Mouse (Mus musculus) midbrain, embryonic 11.5 days (tissue): ENCODE data around the gene Nhlrc3. TPM values are rescaled to one million over a fixed set of nuclear protein-coding genes. Genes with fewer than 3 reads are reported as not detected.
A peak's percentile ranks its signal among the peaks of the same experiment; 100 is the strongest.

Experiments
- ATAC-seq: fragments of 200-750 bp; cut with Nextera tagmentation; 2 replicates; pipeline ENCODE4 v1.8.0; 2017; ENCODE audit warnings: moderate TSS enrichment, moderate library complexity; ENCODE audit not compliant: low FRiP score
- DNase-seq: peaks from one replicate; pipeline ENCODE4 v3.0.0; 2015; ENCODE audit warnings: low spot score; ENCODE audit errors: missing footprints
- H3K27ac ChIP-seq: fragments of 300-500 bp; sonication (generic); 2 replicates; pipeline ENCODE4 v1.5.1; 2014; ENCODE audit warnings: low read depth, low read length
- H3K27me3 ChIP-seq: fragments of 300-500 bp; sonication (generic); 2 replicates; pipeline ENCODE4 v1.6.1; 2014; ENCODE audit warnings: mild to moderate bottlenecking, low read length, moderate library complexity, mixed read lengths; ENCODE audit not compliant: control insufficient read depth, insufficient read depth
- H3K36me3 ChIP-seq: fragments of 300-500 bp; sonication (generic); 2 replicates; pipeline ENCODE4 v1.6.1; 2014; ENCODE audit warnings: mild to moderate bottlenecking, low read length, moderate library complexity, mixed read lengths; ENCODE audit not compliant: control insufficient read depth, insufficient read depth
- H3K4me1 ChIP-seq: fragments of 300-500 bp; sonication (generic); 2 replicates; pipeline ENCODE4 v1.6.1; 2014; ENCODE audit warnings: low read length; ENCODE audit not compliant: control insufficient read depth, insufficient read depth
- H3K4me2 ChIP-seq: fragments of 300-500 bp; sonication (generic); 2 replicates; pipeline ENCODE4 v1.6.1; 2014; ENCODE audit warnings: mild to moderate bottlenecking, moderate library complexity
- H3K4me3 ChIP-seq: fragments of 300-500 bp; sonication (generic); 2 replicates; pipeline ENCODE4 v1.5.1; 2014; ENCODE audit warnings: low read depth, low read length
- H3K9ac ChIP-seq: fragments of 300-500 bp; sonication (generic); 2 replicates; pipeline ENCODE4 v1.6.1; 2014; ENCODE audit warnings: low read length
- H3K9me3 ChIP-seq: fragments of 300-500 bp; sonication (generic); 2 replicates; pipeline ENCODE4 v1.6.1; 2016; ENCODE audit warnings: low read length; ENCODE audit not compliant: control insufficient read depth
- WGBS: fragments of 180-500 bp; shearing (Covaris S2); extraction: QIAGEN DNeasy Blood & Tissue Kit; methylation state at CpG from one replicate; pipeline ENCODE4 v1.1.7; 2014; 5-methylcytosine and 5-hydroxymethylcytosine counted together
- polyA plus RNA-seq: library from polyadenylated mRNA; unstranded; fragments of >200 nt; fragmentation: Nextera tagmentation; extraction: Ambion mirVana; gene quantifications from 2 replicates; pipeline ENCODE4 v1.2.1, GENCODE M21; 2014

The Nhlrc3 gene
- polyA plus RNA-seq, 1 experiment from 2014 or later: 9.7 TPM

GRCm38 (mm10) chr3:53463765-53464114, 608 bp upstream of the Nhlrc3 start:
- Histone ChIP-seq H3K9me3 (no peaks in the 10 kb centered on the region), H3K4me1 (peaks cover 14% of the 10 kb centered on the region), H3K4me3 (peak overlapping the region; percentile 64), H3K9ac (peak overlapping the region; percentile 95), H3K27me3 (no peaks in the 10 kb centered on the region), H3K4me2 (peak overlapping the region; percentile 79), H3K27ac (peak overlapping the region; percentile 75; the same call in 1 of the 2 replicates), H3K36me3 (no peaks in the 10 kb centered on the region)
- ATAC-seq (no peak), DNase-seq (no peak)
- WGBS: under 1% methylated on average over 35 of the region's 35 CpGs

- peak overlapping the region; percentile 79 for H3K4me2 ChIP-seq
- WGBS: 6% methylated on average over 9 of the region's 9 CpGs
- no peak; the same call in 1 of the 2 replicates for ATAC-seq
- H3K4me1 ChIP-seq: peaks cover 14% of the 10 kb centered on the region
- DNase-seq: no peak
- no peaks in the 10 kb centered on the region for H3K9me3 ChIP-seq
- no peaks in the 10 kb centered on the region for H3K36me3 ChIP-seq
- H3K27me3 ChIP-seq: no peaks in the 10 kb centered on the region
- peak overlapping the region; percentile 64 for H3K4me3 ChIP-seq
- H3K27ac ChIP-seq: peak overlapping the region; percentile 72
- peak overlapping the region; percentile 95 for H3K9ac ChIP-seq
Observed at GRCm38 (mm10) chr3:53462701-53463045, 459 bp downstream of the Nhlrc3 start.

DNA sequence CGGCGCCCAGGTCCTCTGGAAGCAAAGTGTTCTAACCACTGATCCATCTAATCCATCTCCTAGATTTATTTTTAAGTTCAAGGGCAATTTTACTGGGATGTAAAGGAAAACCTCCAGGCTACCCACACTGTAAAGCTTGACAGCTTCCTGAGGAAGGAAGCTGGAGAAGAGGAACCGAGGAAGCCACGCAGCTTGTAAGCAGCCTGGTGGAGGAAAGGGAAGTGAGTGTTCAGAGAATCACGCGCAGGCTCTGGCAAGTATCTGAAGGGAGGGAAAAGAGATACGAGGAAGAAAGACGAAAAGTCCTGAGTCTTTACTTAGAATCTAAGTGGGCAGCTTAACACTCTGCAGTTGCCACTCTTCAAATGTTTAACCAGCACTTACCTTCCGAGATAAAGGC, 3.0 kb downstream of the Nhlrc3 start:
- no peak for ATAC-seq
- WGBS: 91% methylated on average over 9 of the region's 9 CpGs
- no peak overlapping the region for H3K27ac ChIP-seq
- peaks cover 2% of the 10 kb centered on the region; the same call in 1 of the 2 replicates for H3K4me1 ChIP-seq
- no peaks in the 10 kb centered on the region for H3K9me3 ChIP-seq
- DNase-seq: peak; percentile 19
- no peak overlapping the region for H3K4me2 ChIP-seq
- H3K9ac ChIP-seq: no peak overlapping the region
- H3K36me3 ChIP-seq: 0 out of 2 replicates have a peak, but pooled peaks cover 2% of the 10 kb centered on the region
- no peak overlapping the region for H3K4me3 ChIP-seq
- no peaks in the 10 kb centered on the region for H3K27me3 ChIP-seq

- no peaks in the 10 kb centered on the region; the same call in 1 of the 2 replicates for H3K4me1 ChIP-seq
- no peak overlapping the region for H3K4me2 ChIP-seq
- H3K9ac ChIP-seq: no peak overlapping the region
- DNase-seq: no peak
- no peaks in the 10 kb centered on the region for H3K9me3 ChIP-seq
- H3K4me3 ChIP-seq: no peak overlapping the region
- no peaks in the 10 kb centered on the region for H3K27me3 ChIP-seq
- H3K27ac ChIP-seq: no peak overlapping the region
- no peak for ATAC-seq
- H3K36me3 ChIP-seq: 0 out of 2 replicates have a peak, but pooled peaks cover 2% of the 10 kb centered on the region
- WGBS: 78% methylated on average over 5 of the region's 5 CpGs
Observed at GRCm38 (mm10) chr3:53457750-53458149, 5.4 kb downstream of the Nhlrc3 start.

DNA sequence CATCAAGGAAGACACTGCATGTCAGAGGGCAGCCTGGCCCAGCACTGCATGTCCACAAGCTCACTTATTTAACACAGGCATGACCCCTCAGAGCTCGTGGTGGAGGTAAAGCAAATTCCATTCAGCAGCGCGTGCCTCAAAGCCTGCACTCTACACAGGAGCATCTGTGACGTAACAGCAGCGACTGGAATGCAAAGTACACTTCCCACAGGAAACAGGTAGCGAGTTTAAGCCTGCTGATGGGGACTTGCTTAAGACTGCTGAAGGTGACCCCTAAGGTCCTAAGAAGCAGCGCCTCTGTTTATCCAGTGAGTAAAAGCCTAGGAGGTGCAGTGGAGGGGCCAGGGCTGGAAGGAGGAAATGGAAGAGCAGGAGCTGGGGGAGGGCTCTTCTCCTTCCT, 8.1 kb downstream of the Nhlrc3 start:
- H3K9ac ChIP-seq: no peak overlapping the region
- H3K9me3 ChIP-seq: no peaks in the 10 kb centered on the region
- no peak overlapping the region for H3K4me2 ChIP-seq
- no peak overlapping the region for H3K4me3 ChIP-seq
- peaks cover 10% of the 10 kb centered on the region; the same call in 1 of the 2 replicates for H3K36me3 ChIP-seq
- no peak overlapping the region for H3K27ac ChIP-seq
- H3K27me3 ChIP-seq: no peaks in the 10 kb centered on the region
- ATAC-seq (no peak), DNase-seq (no peak)
- H3K4me1 ChIP-seq: no peaks in the 10 kb centered on the region
- 83% methylated on average over 7 of the region's 7 CpGs for WGBS

GRCm38 (mm10) chr3:53454561-53454960, 8.6 kb downstream of the Nhlrc3 start:
- Histone ChIP-seq H3K9me3 (no peaks in the 10 kb centered on the region), H3K4me3 (no peak overlapping the region), H3K9ac (no peak overlapping the region), H3K4me2 (no peak overlapping the region), H3K36me3 (peaks cover 10% of the 10 kb centered on the region; the same call in 1 of the 2 replicates), H3K4me1 (no peaks in the 10 kb centered on the region), H3K27me3 (no peaks in the 10 kb centered on the region), H3K27ac (no peak overlapping the region)
- DNase-seq (no peak), ATAC-seq (no peak)
- WGBS: 91% methylated on average over 6 of the region's 6 CpGs

- no peak for ATAC-seq
- WGBS: 93% methylated on average over 6 of the region's 6 CpGs
- H3K36me3 ChIP-seq: peaks cover 10% of the 10 kb centered on the region; the same call in 1 of the 2 replicates
- no peak overlapping the region for H3K4me3 ChIP-seq
- no peak overlapping the region for H3K27ac ChIP-seq
- no peaks in the 10 kb centered on the region for H3K9me3 ChIP-seq
- H3K9ac ChIP-seq: no peak overlapping the region
- H3K4me2 ChIP-seq: no peak overlapping the region
- no peaks in the 10 kb centered on the region for H3K27me3 ChIP-seq
- no peak for DNase-seq
- H3K4me1 ChIP-seq: no peaks in the 10 kb centered on the region
Observed at GRCm38 (mm10) chr3:53454005-53454404, 9.1 kb downstream of the Nhlrc3 start.

DNA sequence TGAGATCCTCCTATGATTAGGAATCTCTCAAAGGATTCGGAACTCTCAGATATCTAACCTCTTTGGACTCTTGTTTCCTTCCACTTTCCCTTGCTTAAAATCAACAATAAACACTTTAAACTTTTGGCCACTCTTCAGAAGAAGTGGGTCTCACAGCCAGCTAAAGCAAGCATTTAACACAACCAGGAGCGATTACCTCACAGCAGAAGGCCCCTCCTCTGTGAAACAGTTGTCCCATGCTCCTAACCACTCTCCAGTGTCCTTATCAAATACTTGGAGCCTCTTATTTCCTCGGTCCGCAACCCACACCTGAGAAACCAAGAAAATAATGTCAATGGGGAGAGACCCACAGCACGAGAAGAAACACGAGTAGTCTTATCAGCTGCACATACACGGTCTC, 9.8 kb downstream of the Nhlrc3 start:
- Histone ChIP-seq H3K9ac (no peak overlapping the region), H3K27me3 (no peaks in the 10 kb centered on the region), H3K4me2 (no peak overlapping the region), H3K27ac (no peak overlapping the region), H3K4me1 (no peaks in the 10 kb centered on the region), H3K36me3 (peaks cover 10% of the 10 kb centered on the region; the same call in 1 of the 2 replicates), H3K4me3 (no peak overlapping the region), H3K9me3 (no peaks in the 10 kb centered on the region)
- WGBS: 92% methylated on average over 7 of the region's 7 CpGs
- ATAC-seq (no peak), DNase-seq (no peak)

DNA sequence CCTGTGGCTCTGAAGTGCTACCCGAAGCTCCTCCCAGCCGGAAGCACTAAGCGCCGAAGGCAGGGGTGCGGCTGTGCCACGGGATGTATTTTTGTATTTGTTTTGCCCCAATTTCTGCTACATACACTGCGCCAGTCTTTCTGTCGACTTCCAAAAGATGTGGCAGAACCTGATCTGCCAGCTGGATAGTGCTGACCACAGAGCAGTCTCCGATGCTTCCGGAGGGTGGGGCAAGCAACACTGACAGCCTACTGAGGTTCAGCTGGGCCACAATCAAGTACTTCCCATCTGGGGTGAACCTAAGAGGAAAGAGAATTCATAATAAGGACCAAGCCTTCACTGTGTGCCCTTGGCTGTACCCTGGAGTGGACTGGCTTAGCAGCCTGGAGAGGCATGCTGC, 10.8 kb downstream of the Nhlrc3 start:
- no peak overlapping the region for H3K27ac ChIP-seq
- WGBS: 96% methylated on average over 10 of the region's 10 CpGs
- no peaks in the 10 kb centered on the region for H3K4me1 ChIP-seq
- no peak overlapping the region for H3K4me2 ChIP-seq
- H3K9ac ChIP-seq: no peak overlapping the region
- DNase-seq (no peak), ATAC-seq (no peak)
- no peak overlapping the region for H3K4me3 ChIP-seq
- no peaks in the 10 kb centered on the region for H3K27me3 ChIP-seq
- H3K36me3 ChIP-seq: peaks cover 10% of the 10 kb centered on the region; the same call in 1 of the 2 replicates
- no peaks in the 10 kb centered on the region for H3K9me3 ChIP-seq
